Mouse (Mus musculus): ENCODE measurements around the gene Pnkp.

Pnkp gene

GRCm38 (mm10) chr7:44828706-44829105 is 28.2 kb upstream of the Pnkp start:
- no peak for DNase-seq (ENCODE audit: low spot score)

- no peak for DNase-seq (ENCODE audit: low spot score)
Observed at GRCm38 (mm10) chr7:44832763-44833162, 24.2 kb upstream of the Pnkp start.

GRCm38 (mm10) chr7:44835373-44836015 is 21.4 kb upstream of the Pnkp start:
- DNase-seq (ENCODE audit: low spot score) = no peak

GRCm38 (mm10) chr7:44836016-44836404 is 20.9 kb upstream of the Pnkp start:
- DNase-seq (ENCODE audit: low spot score) = no peak

GRCm38 (mm10) chr7:44836423-44837053 is 20.4 kb upstream of the Pnkp start:
- DNase-seq (ENCODE audit: low spot score) = no peak

- DNase-seq (ENCODE audit: low spot score) = no peak
Observed at GRCm38 (mm10) chr7:44838073-44838472, 18.9 kb upstream of the Pnkp start.

GRCm38 (mm10) chr7:44839171-44839490 is 17.8 kb upstream of the Pnkp start:
- DNase-seq (ENCODE audit: low spot score) = no peak

- DNase-seq (ENCODE audit: low spot score) = peak; percentile 72
Observed at GRCm38 (mm10) chr7:44839491-44840191, 17.3 kb upstream of the Pnkp start.

GRCm38 (mm10) chr7:44840426-44840825 is 16.5 kb upstream of the Pnkp start:
- no peak for DNase-seq (ENCODE audit: low spot score)

- DNase-seq (ENCODE audit: low spot score) = no peak
Observed at GRCm38 (mm10) chr7:44841825-44842463, 15.0 kb upstream of the Pnkp start.

- DNase-seq (ENCODE audit: low spot score) = no peak
Observed at GRCm38 (mm10) chr7:44845006-44845405, 11.9 kb upstream of the Pnkp start.

GRCm38 (mm10) chr7:44846804-44847203 is 10.1 kb upstream of the Pnkp start:
- no peak for DNase-seq (ENCODE audit: low spot score)

GRCm38 (mm10) chr7:44847772-44848171 is 9.2 kb upstream of the Pnkp start:
- DNase-seq (ENCODE audit: low spot score) = no peak

GRCm38 (mm10) chr7:44848561-44849415 is 8.2 kb upstream of the Pnkp start, which contains the start of the genes Akt1s1 and Tbc1d17:
Akt1s1 (plus strand) TSS chr7:44848991.
Tbc1d17 (minus strand) TSS chr7:44849079.
- peak; percentile 99 for DNase-seq (ENCODE audit: low spot score)

GRCm38 (mm10) chr7:44849416-44850111 is 7.4 kb upstream of the Pnkp start:
- peak; percentile 91 for DNase-seq (ENCODE audit: low spot score)

- no peak for DNase-seq (ENCODE audit: low spot score)
Observed at GRCm38 (mm10) chr7:44850146-44850545, 6.8 kb upstream of the Pnkp start.

GRCm38 (mm10) chr7:44850789-44851624 is 5.9 kb upstream of the Pnkp start:
- no peak for DNase-seq (ENCODE audit: low spot score)

GRCm38 (mm10) chr7:44851625-44852234 is 5.2 kb upstream of the Pnkp start:
- no peak for DNase-seq (ENCODE audit: low spot score)

GRCm38 (mm10) chr7:44852259-44853027 is 4.5 kb upstream of the Pnkp start:
- no peak for DNase-seq (ENCODE audit: low spot score)

All from T-cell, adult 2 months (primary cell).